Mouse (Mus musculus) megakaryocyte, embryonic 14.5 days (primary cell): Measurements from ENCODE around the gene Acer3. TPM values are rescaled to one million over a fixed set of nuclear protein-coding genes. Genes with fewer than 3 reads are reported as not detected.

Experiments
- H3K27me3 ChIP-seq: replicated peaks from 2 replicates; pipeline ENCODE3; 2012; ENCODE audit warnings: inconsistent platforms
- H3K36me3 ChIP-seq: replicated peaks from 2 replicates; pipeline ENCODE3; 2012; ENCODE audit warnings: low read length, inconsistent platforms, mixed read lengths
- H3K4me1 ChIP-seq: 2 replicates; pipeline ENCODE4 v1.6.1; 2012; ENCODE audit warnings: inconsistent platforms
- H3K4me3 ChIP-seq: replicated peaks from 2 replicates; pipeline ENCODE3; 2012; ENCODE audit warnings: moderate library complexity, mild to moderate bottlenecking, inconsistent platforms
- H3K9me3 ChIP-seq: 2 replicates; pipeline ENCODE4 v1.6.1; 2012; ENCODE audit warnings: inconsistent platforms
- FLI1 ChIP-seq: IDR thresholded peaks from 2 replicates; pipeline ENCODE4 v1.6.1; 2012; ENCODE audit warnings: low read length, inconsistent platforms, mixed read lengths
- GATA1 ChIP-seq: IDR thresholded peaks from 3 replicates; pipeline ENCODE4 v1.6.1; 2012; ENCODE audit warnings: mixed read lengths, low read length, inconsistent platforms, borderline replicate concordance
- polyA plus RNA-seq: library from polyadenylated mRNA; stranded (reverse); fragments of >175 nt; gene quantifications from 2 replicates; pipeline ENCODE4 v1.2.3, GENCODE M21; 2012; ENCODE audit warnings: low replicate concordance; ENCODE audit not compliant: insufficient read depth

Acer3 gene
- polyA plus RNA-seq, 1 experiment, result 1.2 TPM

DNA sequence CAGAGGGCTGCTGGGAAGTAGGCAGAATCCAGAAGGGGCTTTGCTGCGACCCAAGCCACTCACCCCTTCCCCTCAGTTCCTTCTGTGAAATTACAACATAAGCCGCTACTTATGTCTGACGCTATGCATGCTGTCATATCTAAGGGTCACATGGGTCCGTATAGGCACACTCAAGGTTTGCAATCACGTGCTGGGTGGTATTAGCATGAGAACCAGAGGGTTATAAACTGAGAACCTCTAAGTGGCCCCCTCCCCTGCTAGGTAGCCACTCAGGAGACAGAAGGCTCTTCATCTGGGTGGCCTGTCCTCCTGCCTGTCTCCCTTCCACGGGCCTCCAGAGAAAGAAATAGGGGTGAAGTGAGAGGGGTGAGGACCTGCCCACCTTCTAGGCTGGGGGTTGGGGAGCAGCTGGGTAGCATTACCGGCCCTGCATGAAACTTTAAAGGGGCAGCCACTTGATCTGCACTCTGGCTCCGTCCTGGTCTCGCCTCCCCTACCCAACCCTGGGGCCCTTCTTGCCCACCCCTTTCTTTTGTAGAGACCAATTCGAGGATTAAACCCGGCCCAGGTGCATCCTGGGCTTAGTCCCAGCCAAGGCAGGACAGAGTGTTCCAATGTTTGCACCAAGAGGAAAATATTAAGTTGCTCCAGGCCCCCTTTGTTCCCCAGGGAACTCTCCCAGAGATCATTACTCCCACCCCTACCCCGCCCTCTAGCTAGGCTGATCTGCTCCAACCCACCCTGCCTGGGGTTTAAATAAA is 33.3 kb upstream of the Acer3 start:
- peaks cover 93% of the 10 kb centered on the region for H3K27me3 ChIP-seq
- TF ChIP-seq GATA1, result no peak
- no peak for TF ChIP-seq FLI1
- H3K36me3 ChIP-seq, result no peaks in the 10 kb centered on the region
- no peaks in the 10 kb centered on the region for H3K9me3 ChIP-seq
- H3K4me1 ChIP-seq, result peaks cover under 1% of the 10 kb centered on the region; the same call in 1 of the 2 replicates
- H3K4me3 ChIP-seq, result no peak overlapping the region

GRCm38 (mm10) chr7:98353616-98354015 is 32.6 kb upstream of the Acer3 start:
- H3K9me3 ChIP-seq, result no peaks in the 10 kb centered on the region
- TF ChIP-seq GATA1, result no peak
- TF ChIP-seq FLI1, result no peak
- no peak overlapping the region for H3K4me3 ChIP-seq
- peaks cover 89% of the 10 kb centered on the region for H3K27me3 ChIP-seq
- H3K36me3 ChIP-seq, result no peaks in the 10 kb centered on the region
- peaks cover 4% of the 10 kb centered on the region; the same call in 1 of the 2 replicates for H3K4me1 ChIP-seq

- no peaks in the 10 kb centered on the region for H3K9me3 ChIP-seq
- H3K36me3 ChIP-seq, result no peaks in the 10 kb centered on the region
- H3K4me1 ChIP-seq, result peaks cover 8% of the 10 kb centered on the region
- no peak overlapping the region for H3K4me3 ChIP-seq
- H3K27me3 ChIP-seq, result peaks cover 76% of the 10 kb centered on the region
- no peak for TF ChIP-seq GATA1
- no peak for TF ChIP-seq FLI1
Observed at GRCm38 (mm10) chr7:98351523-98351922, 30.5 kb upstream of the Acer3 start.

DNA sequence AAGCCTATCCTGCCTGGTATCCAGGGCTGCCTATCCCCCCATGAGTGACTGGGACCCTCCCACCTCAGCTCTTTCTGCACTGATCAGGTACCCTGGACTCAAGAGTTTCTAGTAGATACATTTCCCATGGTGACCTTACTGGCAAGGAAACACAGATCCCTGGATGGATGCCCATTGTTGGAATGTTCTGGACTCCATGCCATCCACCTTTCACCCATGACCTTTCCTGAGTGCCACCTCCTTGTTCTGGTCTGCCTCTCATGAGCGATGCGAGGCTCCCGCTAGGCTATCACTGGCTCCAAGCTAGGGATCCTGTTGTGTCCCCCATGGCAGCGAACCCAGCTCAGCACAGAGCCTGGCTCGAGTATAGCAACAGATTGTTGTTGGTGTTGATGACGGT is 28.8 kb upstream of the Acer3 start:
- TF ChIP-seq FLI1 (no peak), GATA1 (no peak)
- peaks cover 70% of the 10 kb centered on the region for H3K27me3 ChIP-seq
- H3K4me1 ChIP-seq, result peaks cover 8% of the 10 kb centered on the region
- no peaks in the 10 kb centered on the region for H3K9me3 ChIP-seq
- no peaks in the 10 kb centered on the region for H3K36me3 ChIP-seq
- no peak overlapping the region for H3K4me3 ChIP-seq

- Histone ChIP-seq H3K9me3 (no peaks in the 10 kb centered on the region), H3K36me3 (no peaks in the 10 kb centered on the region), H3K4me1 (peaks cover 12% of the 10 kb centered on the region), H3K4me3 (no peak overlapping the region), H3K27me3 (peaks cover 66% of the 10 kb centered on the region)
- TF ChIP-seq GATA1 (no peak), FLI1 (no peak)
Observed at GRCm38 (mm10) chr7:98349096-98349495, 28.1 kb upstream of the Acer3 start.

DNA sequence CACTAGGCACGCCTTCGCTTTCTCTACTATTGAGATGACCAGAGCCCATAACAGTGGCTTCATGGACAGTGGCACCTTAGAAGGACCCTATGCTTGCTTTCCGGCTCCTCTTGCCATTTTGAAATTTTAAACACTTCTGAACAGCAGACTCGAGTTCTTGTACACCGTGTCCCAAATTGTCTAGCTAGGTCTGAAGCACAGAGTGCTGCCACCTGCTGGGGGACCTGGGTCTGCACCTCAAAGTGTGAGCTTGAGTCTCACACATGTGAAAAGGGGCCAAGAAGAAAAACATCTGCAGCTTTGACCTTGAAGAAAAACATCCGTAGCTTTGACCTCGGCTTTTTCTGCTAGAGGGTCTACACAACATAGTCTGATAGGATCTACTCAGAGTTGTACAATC is 27.0 kb upstream of the Acer3 start:
- H3K4me3 ChIP-seq, result no peak overlapping the region
- H3K27me3 ChIP-seq, result peaks cover 56% of the 10 kb centered on the region
- H3K9me3 ChIP-seq, result no peaks in the 10 kb centered on the region
- H3K4me1 ChIP-seq, result peaks cover 12% of the 10 kb centered on the region
- no peaks in the 10 kb centered on the region for H3K36me3 ChIP-seq
- TF ChIP-seq GATA1, result no peak
- no peak for TF ChIP-seq FLI1

DNA sequence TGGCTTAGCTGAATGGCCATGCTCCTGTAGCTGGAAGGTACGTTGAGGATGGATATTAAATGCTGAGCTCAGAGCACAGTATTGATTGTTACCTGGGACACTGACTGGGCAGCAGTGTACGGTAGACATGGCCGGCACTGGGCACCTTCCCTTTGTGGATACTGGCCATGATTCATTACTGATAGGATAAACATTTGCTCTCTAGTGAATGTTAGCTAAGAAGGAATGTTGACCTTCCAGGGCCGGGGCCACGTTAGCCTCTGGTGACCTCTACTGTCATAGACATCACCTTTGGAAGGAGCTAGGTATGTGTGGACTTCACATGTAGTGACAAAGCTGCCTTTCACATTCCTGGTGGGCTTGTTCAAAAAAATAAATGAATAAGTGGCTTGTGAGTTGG is 26.5 kb upstream of the Acer3 start:
- no peak overlapping the region for H3K4me3 ChIP-seq
- H3K36me3 ChIP-seq, result no peaks in the 10 kb centered on the region
- H3K9me3 ChIP-seq, result no peaks in the 10 kb centered on the region
- H3K4me1 ChIP-seq, result peaks cover 12% of the 10 kb centered on the region
- TF ChIP-seq FLI1 (no peak), GATA1 (no peak)
- peaks cover 53% of the 10 kb centered on the region for H3K27me3 ChIP-seq

GRCm38 (mm10) chr7:98345036-98345435 is 24.0 kb upstream of the Acer3 start:
- Histone ChIP-seq H3K27me3 (peaks cover 35% of the 10 kb centered on the region), H3K9me3 (no peaks in the 10 kb centered on the region), H3K36me3 (no peaks in the 10 kb centered on the region), H3K4me1 (peaks cover 28% of the 10 kb centered on the region), H3K4me3 (no peak overlapping the region)
- TF ChIP-seq GATA1, result no peak
- no peak for TF ChIP-seq FLI1

GRCm38 (mm10) chr7:98344361-98344760 is 23.4 kb upstream of the Acer3 start:
- Histone ChIP-seq H3K4me3 (no peak overlapping the region), H3K27me3 (peaks cover 29% of the 10 kb centered on the region), H3K36me3 (no peaks in the 10 kb centered on the region), H3K4me1 (peaks cover 30% of the 10 kb centered on the region), H3K9me3 (no peaks in the 10 kb centered on the region)
- TF ChIP-seq FLI1 (no peak), GATA1 (no peak)

DNA sequence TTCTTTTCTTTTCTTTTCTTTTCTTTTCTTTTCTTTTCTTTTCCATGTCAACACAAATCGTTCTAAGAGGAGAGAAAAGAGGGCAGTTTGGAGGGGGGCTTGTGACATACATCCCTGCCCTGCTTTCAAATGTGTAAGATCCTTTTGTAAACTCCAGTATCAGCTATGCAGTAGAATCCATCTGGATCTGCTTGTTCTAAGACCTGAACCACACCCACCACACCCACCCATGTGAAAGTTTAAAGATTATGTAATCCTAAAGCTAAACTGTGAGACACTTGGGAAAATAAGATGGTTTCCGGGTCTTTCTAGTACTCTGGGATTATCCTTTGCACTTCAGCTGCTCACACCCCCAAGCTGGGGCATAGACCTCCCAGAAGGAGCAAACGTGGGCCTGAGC is 21.2 kb upstream of the Acer3 start:
- Histone ChIP-seq H3K4me3 (no peak overlapping the region), H3K27me3 (peaks cover 20% of the 10 kb centered on the region), H3K36me3 (no peaks in the 10 kb centered on the region), H3K9me3 (no peaks in the 10 kb centered on the region), H3K4me1 (peaks cover 22% of the 10 kb centered on the region)
- TF ChIP-seq GATA1, result no peak
- no peak for TF ChIP-seq FLI1

GRCm38 (mm10) chr7:98341475-98341874 is 20.5 kb upstream of the Acer3 start:
- no peaks in the 10 kb centered on the region for H3K9me3 ChIP-seq
- H3K4me3 ChIP-seq, result peak overlapping the region; percentile 89
- H3K4me1 ChIP-seq, result peaks cover 24% of the 10 kb centered on the region
- TF ChIP-seq FLI1 (no peak), GATA1 (no peak)
- peaks cover 18% of the 10 kb centered on the region for H3K27me3 ChIP-seq
- H3K36me3 ChIP-seq, result no peaks in the 10 kb centered on the region

GRCm38 (mm10) chr7:98340343-98340742 is 19.3 kb upstream of the Acer3 start:
- H3K4me1 ChIP-seq, result peaks cover 31% of the 10 kb centered on the region
- peaks cover 10% of the 10 kb centered on the region for H3K27me3 ChIP-seq
- TF ChIP-seq GATA1, result no peak
- no peak for TF ChIP-seq FLI1
- H3K9me3 ChIP-seq, result no peaks in the 10 kb centered on the region
- H3K4me3 ChIP-seq, result no peak overlapping the region
- no peaks in the 10 kb centered on the region for H3K36me3 ChIP-seq
